Mouse (Mus musculus) ovary, adult 10 weeks (tissue): ENCODE results near the gene Bmpr2. TPM values are rescaled to one million over a fixed set of nuclear protein-coding genes. Genes with fewer than 3 reads are reported as not detected.

Experiments
- polyA plus RNA-seq: library from polyadenylated mRNA; stranded (reverse); fragments of 350-450 nt; fragmentation: Illumina TruSeq; extraction: RNeasy Lipid Tissue Mini Kit (QIAGEN cat#74804); gene quantifications from one replicate; pipeline ENCODE4 v1.2.3, GENCODE M21; 2014

Bmpr2 gene
- polyA plus RNA-seq, result 600 TPM

DNA sequence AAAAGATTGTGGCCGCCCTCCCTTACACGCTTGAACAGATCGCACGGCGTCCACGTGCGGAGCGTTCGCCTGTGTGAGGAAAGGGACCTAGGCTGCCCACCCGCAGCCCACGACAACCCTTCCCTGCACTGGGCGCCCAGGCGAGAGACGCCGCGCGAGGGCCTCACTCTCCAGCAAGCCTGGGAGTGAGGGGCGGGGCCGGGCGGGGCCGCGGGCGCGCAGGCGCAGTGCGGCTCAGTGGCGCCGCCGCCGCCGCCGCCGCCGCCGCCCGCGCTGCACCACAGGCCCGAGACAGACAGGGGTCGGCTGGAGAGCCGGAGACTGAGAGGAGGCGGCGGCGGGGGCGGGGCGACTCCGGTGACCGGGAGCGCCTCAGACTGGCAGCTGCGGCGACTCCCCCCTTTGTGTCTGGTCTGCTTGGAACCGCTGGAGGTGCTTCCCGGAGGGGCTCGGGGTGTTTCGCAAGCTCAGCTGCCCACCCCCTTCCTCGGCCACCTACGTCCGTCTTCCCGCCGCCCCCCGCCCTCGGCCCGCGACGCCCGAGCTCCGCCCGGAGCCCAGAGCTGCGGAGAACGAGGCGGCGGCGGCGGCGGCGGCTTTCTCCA, at the start of gene Bmpr2:
Gene Bmpr2 (plus strand): TSS at position 237 of the 605 bp plus-strand sequence.

GRCm38 (mm10) chr1:59912413-59913157, 149.4 kb downstream of the Bmpr2 start, which contains the start of gene Fam117b:
Gene Fam117b, plus strand, starts transcription at chr1:59913006.

Other genes starting within 250 kb of the Bmpr2 start
- gene Gm973, start 247.1 kb upstream of the Bmpr2 start, polyA plus RNA-seq, result 17.5 TPM
- gene Sumo1, start 92.6 kb upstream of the Bmpr2 start, polyA plus RNA-seq, result 811 TPM
- gene Nop58, start 78.4 kb upstream of the Bmpr2 start, polyA plus RNA-seq, result 833 TPM
- gene Fam117b, start 149.6 kb downstream of the Bmpr2 start, polyA plus RNA-seq, result 63.4 TPM